Mouse (Mus musculus) frontal cortex, postnatal 14 days (tissue): ENCODE data around the gene Fbln1.

Source experiments
- DNase-seq, 2 experiments: peaks; one replicate each; pipeline ENCODE4 v3.0.0; 2022; ENCODE audit warnings: low spot score in 2 of 2

The Fbln1 gene

GRCm38 (mm10) chr15:85205792-85206702 lies at the start of gene Fbln1:
Gene Fbln1, plus strand, starts transcription at chr15:85205949.
- DNase-seq: peak; percentile 39 to 59

GRCm38 (mm10) chr15:85156198-85156597 lies 49.6 kb upstream of the Fbln1 start:
- DNase-seq: no peak

- DNase-seq: no peak
Measured at GRCm38 (mm10) chr15:85161416-85161815, 44.3 kb upstream of the Fbln1 start.

- no peak for DNase-seq
Measured at GRCm38 (mm10) chr15:85162693-85163663, 42.8 kb upstream of the Fbln1 start.

GRCm38 (mm10) chr15:85166433-85166933 lies 39.3 kb upstream of the Fbln1 start:
- no peak for DNase-seq

GRCm38 (mm10) chr15:85167086-85167679 lies 38.6 kb upstream of the Fbln1 start:
- no peak for DNase-seq

- DNase-seq: no peak
Measured at GRCm38 (mm10) chr15:85172054-85172453, 33.7 kb upstream of the Fbln1 start.

- DNase-seq: no peak
Measured at GRCm38 (mm10) chr15:85173425-85173824, 32.3 kb upstream of the Fbln1 start.

- no peak for DNase-seq
Measured at GRCm38 (mm10) chr15:85174060-85174459, 31.7 kb upstream of the Fbln1 start.

- DNase-seq: no peak
Measured at GRCm38 (mm10) chr15:85177576-85177975, 28.2 kb upstream of the Fbln1 start.

GRCm38 (mm10) chr15:85178172-85178571 lies 27.6 kb upstream of the Fbln1 start:
- DNase-seq: no peak

- no peak for DNase-seq
Measured at GRCm38 (mm10) chr15:85179528-85180180, 26.1 kb upstream of the Fbln1 start.

- no peak for DNase-seq
Measured at GRCm38 (mm10) chr15:85180368-85180767, 25.4 kb upstream of the Fbln1 start.

GRCm38 (mm10) chr15:85182063-85182462 lies 23.7 kb upstream of the Fbln1 start:
- no peak for DNase-seq

GRCm38 (mm10) chr15:85186916-85187315 lies 18.8 kb upstream of the Fbln1 start:
- DNase-seq: no peak

GRCm38 (mm10) chr15:85188167-85188778 lies 17.5 kb upstream of the Fbln1 start:
- no peak for DNase-seq

GRCm38 (mm10) chr15:85200446-85201289 lies 5.1 kb upstream of the Fbln1 start:
- no peak for DNase-seq

- DNase-seq: no peak
Measured at GRCm38 (mm10) chr15:85202199-85202598, 3.5 kb upstream of the Fbln1 start.

GRCm38 (mm10) chr15:85202787-85203186 lies 3.0 kb upstream of the Fbln1 start:
- DNase-seq: no peak

- DNase-seq: no peak
Measured at GRCm38 (mm10) chr15:85204383-85204782, 1.4 kb upstream of the Fbln1 start.
